Mouse (Mus musculus): Measurements from ENCODE around the gene Armc7.
"Not testable (repeated sequence)": the region's sequence is repeated elsewhere in the genome, so short reads cannot be mapped to it uniquely, and the experiment has no call there.

The Armc7 gene

GRCm38 (mm10) chr11:115475025-115475757, at the start of gene Armc7:
Armc7 (plus strand) TSS chr11:115475667.
- DNase-seq (ENCODE audit: extremely low spot score): peak; percentile 95

DNA sequence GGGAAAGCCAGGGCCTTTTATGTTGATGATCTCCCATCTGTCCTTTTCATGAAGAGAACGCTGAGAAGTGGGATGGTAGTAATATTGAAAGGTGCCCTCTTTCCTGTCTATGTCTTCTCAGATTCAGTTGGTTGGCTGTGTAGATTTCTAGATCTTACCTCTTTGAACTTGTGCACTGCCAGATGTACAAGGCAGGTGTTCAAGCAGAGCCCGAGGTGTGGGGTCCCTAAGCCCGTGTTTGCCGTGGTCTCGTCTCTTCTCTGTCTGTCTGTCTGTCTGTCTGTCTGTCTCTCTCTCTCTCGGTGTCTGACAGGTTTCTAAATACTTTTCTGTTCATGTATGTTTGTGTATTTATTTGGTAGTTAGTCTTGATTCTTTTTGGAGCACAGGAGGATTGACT, 49.8 kb upstream of the Armc7 start:
- DNase-seq (ENCODE audit: extremely low spot score): no peak

DNA sequence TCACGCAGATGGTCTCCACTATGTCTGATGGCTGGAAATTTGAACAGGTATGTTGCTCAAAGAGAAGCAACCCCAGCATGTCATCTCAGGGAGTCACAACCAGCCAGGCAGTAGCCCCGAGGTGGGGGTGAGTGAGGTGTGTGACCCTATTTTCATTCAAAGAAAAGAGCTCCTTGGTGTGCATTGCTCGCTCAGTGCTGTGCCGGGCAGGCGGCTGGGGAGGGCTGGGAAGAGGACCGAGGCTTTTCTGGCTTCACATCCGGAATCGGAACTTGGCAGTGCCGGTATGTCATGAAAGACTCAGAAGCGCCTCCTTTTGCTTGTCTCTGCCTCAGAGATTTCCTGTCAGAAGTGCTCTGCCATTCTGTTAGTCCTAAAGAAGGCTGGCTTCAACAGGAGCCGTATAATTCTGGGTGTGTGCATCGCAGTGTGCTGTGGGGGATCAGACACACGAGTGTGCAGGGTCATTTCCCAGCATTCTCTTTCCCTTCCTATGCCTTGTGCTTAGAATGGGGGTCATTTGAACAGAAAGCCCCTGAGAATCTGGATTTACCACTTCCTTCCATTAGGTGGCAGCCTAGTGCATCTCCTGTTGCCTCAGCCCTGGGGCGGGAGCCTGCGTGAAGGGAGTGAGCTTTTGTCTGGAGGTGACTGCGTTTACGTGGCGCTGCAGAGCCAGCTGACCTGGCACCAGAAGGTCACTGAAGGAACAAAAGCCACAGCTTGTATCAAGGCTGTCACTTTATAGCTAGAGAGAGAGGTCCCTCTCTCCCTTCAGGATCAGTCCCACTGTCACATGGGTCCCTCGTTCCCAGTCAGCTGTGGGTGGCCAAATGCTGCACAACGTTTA, 47.8 kb upstream of the Armc7 start:
- DNase-seq (ENCODE audit: extremely low spot score): peak; percentile 88

DNA sequence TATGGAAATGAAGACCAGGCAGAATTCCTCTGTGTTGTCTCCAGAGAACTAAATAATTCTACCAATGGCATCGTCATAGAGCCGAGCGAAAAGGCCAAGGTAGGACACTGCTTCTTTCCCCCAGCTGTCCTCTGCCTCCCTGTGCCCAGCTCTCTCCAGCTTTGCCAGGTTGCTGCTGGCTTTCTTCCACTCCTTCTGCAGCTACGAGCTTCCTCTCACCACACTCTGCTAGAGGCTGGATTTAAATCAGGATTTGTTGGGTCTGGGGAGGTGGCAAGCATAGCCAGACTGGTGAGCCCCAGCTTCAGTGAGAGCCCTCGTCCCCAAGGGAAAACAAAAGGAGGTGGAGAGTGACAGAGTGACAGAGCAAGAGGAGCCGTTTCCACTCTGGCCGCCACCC, 46.2 kb upstream of the Armc7 start:
- no peak for DNase-seq (ENCODE audit: extremely low spot score)

- DNase-seq (ENCODE audit: extremely low spot score): no peak
Measured at GRCm38 (mm10) chr11:115430561-115430960, 44.9 kb upstream of the Armc7 start.

GRCm38 (mm10) chr11:115432814-115433213, 42.7 kb upstream of the Armc7 start:
- no peak for DNase-seq (ENCODE audit: extremely low spot score)

DNA sequence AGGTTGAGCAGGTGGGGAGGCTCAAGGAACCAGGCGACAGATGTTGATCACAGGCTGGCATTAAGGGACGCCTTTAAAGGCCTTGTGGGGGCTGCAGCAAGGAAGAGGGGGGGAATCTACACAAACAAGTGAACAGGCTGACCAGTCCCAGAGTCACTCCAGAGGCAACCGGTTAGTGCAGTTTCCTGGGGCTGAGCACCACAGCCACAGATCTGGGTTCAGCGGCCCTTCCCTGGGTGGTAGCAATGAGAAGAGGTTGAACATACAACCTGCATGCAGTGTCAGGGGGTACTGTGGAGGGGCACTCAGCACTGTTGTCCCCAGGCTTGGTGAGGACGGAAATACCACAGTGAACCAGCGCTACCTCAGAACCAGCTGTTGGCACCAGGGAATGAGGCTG, 42.1 kb upstream of the Armc7 start:
- no peak for DNase-seq (ENCODE audit: extremely low spot score)

- peak; percentile 73 for DNase-seq (ENCODE audit: extremely low spot score)
Measured at GRCm38 (mm10) chr11:115435596-115436337, 39.7 kb upstream of the Armc7 start.

DNA sequence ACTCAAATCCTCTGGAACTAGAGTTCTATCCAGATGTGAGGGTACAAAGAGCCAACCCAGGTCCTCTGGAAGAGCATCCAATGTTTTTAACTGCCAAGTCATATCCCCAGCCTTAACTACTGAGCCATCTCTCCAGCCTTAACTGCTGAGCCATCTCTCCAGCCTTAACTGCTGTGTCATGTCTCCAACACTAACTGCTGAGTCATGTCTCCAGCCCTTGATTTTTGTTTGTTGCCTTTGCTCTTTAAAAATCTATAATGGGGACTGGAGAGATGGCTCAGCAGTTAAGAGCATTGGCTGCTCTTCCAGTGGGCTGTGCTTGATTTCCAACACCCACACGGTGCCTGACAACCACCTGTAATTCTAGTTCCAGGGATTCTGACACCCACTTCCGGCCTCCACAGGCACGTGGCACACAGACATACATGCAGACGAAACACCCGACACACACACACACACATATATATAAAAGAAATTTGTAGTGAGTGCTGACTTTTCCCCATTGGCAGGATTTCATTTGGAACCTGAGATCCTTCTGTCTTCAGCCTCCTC, 37.8 kb upstream of the Armc7 start:
- no peak for DNase-seq (ENCODE audit: extremely low spot score)

DNA sequence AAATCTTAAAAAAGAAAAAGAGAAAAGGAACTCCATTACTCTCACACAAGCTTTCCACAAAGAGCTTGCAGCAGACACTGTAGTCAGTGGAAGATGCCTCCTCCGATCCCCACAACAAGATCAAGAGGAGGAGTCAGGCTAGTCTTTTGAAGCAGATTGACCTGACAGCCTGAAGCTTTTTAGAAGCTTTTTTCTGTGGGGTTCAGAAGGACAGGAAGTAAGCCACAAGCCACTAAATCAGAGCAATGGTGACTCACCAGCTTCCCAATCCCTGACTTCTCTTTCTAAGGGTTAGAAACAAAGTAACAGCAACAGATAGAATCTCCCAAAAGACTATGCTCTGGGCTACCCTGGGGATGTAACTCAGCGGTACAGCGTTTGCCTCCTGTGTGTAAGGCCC, 36.1 kb upstream of the Armc7 start:
- no peak for DNase-seq (ENCODE audit: extremely low spot score)

DNA sequence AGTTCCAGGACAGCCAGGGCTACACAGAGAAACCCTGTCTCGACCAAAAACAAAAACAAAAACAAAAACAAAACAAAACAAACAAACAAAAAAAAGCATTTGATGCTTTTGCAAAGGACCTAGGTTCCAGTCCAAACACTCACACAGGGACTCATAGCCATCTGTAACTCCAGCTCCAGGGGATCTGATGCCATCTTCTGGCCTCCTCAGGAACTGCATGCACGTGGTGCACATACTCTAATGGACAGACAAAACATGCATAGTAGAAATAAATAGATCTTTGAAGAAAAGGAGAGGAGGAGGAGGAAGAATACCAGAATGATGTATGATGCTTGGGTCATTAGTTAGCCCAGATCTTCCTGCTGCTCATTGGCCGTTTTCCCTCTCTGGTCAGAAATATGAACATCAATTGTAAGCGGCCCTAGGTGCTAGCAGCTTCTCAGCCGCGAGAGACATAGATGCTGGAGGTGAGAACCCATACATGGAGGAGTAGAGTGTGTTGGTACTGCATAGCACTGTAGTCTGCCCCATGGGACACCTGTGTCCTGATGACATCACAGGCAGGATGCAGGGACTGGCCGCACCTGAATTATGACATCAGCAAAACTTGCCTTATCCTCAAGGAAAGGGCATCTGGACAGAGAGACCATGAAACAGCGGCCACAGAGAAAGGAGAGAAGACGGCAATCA, 35.4 kb upstream of the Armc7 start, which contains the start of gene Trim80:
Trim80 (plus strand) TSS at position 640 of the 690 bp plus-strand sequence.
- no peak for DNase-seq (ENCODE audit: extremely low spot score)

DNA sequence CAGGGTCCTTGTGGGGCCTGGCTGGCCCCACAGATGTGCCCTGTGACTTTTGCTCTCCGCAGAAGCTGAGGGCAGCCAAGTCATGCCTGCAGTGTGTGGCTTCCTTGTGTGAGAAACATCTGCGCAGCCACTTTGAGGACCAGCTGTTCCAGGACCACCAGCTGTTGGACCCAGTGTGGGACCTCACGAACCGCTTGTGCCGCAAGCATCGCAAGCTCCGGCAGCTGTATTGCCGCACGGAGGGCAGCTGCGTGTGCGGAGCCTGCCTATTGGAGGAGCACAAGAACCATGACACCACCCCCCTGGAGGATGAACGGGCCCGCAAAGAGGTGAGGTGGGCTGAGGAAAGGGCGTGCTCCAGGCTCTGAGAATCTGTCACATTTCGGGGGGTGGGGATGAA, 34.0 kb upstream of the Armc7 start:
- DNase-seq (ENCODE audit: extremely low spot score): no peak

- DNase-seq (ENCODE audit: extremely low spot score): no peak
Measured at GRCm38 (mm10) chr11:115446906-115447305, 28.6 kb upstream of the Armc7 start.

DNA sequence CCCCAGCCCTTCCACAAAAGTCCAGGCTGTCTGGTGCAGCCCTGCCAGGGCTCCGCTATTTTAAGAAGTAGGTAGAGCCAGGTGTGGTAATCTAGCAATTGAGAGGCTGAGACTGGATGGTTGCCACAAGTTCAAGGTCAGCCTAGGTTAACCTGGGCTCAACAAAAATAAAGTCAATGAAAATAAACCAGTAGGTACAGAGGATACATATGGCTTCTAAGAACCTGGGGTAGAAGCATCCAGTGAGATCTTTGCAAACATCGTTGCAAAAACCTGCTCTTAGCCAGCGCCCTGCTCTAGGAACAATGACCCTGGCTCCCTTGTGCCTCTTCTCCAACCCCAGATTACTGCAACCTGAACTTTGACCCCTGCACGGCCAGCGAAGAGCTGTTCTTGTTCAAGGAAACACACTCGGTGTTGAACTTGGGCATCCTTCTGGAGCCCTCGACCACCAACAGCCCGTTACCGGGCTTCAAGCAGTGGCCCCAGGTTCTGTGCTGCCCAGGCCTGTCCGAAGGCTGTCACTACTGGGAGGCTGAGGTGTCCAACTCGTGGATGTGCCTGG, 28.1 kb upstream of the Armc7 start:
- DNase-seq (ENCODE audit: extremely low spot score): no peak

- DNase-seq (ENCODE audit: extremely low spot score): no peak
Measured at GRCm38 (mm10) chr11:115448075-115448474, 27.4 kb upstream of the Armc7 start.

GRCm38 (mm10) chr11:115448998-115449397, 26.5 kb upstream of the Armc7 start:
- DNase-seq (ENCODE audit: extremely low spot score): no peak

- no peak for DNase-seq (ENCODE audit: extremely low spot score)
Measured at GRCm38 (mm10) chr11:115450176-115450575, 25.3 kb upstream of the Armc7 start.

DNA sequence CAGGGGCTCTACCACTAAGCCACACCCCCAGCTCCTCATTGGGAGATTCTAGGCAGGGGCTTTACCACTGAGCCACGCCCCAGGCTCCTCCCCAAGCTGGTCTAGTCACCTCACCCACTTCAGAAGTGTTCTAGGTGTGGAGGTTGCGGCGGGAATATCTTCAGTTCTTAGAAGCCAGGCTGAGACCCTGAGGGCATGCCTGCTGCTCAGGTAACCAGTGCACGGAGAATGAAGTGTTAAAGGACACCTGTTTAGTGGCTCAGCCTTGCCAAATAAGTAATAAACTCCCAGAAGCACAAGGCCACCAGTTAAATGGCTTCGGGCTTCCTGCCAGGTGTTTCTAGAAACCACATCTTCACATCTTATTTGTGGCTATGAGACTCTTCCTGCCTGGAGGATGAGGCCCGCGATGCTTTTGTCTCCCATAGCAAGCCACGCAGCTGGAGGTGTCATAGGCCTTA, 23.7 kb upstream of the Armc7 start:
- no peak for DNase-seq (ENCODE audit: extremely low spot score)

- DNase-seq (ENCODE audit: extremely low spot score): no peak
Measured at GRCm38 (mm10) chr11:115452281-115452860, 23.1 kb upstream of the Armc7 start.

DNA sequence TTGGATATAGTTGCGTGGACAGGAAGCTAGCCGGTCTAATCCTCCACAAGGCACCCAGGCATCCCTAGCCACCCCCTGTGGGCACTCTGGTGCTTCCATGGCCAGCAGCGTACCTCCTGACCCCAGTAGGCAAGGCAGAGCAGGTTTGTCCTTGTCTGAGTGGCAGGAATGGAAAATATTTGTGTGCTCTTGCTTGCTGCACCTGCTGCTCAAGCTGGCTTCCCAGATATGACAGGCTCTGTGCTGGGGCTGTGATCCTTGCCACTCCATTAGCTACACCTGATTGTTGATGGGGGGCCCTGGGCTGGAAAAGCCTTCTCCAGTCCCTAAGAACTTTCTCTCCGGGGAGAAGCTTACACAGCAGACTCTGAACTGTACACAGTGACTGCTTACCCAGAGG, 22.2 kb upstream of the Armc7 start:
- DNase-seq (ENCODE audit: extremely low spot score): no peak

- DNase-seq (ENCODE audit: extremely low spot score): not testable (repeated sequence)
Measured at GRCm38 (mm10) chr11:115454822-115455221, 20.6 kb upstream of the Armc7 start.

Data from embryo, embryonic 9.5 days (tissue).